Mouse (Mus musculus): ENCODE results near the gene Ppp6c. TPM values are rescaled to one million over a fixed set of nuclear protein-coding genes. Genes with fewer than 3 reads are reported as not detected.

Ppp6c gene
- polyA plus RNA-seq, 1 experiment from 2014 or later: 75.7 TPM

- Histone ChIP-seq H3K27me3 (no peaks in the 10 kb centered on the region), H3K27ac (replicated peaks) (no peak overlapping the region), H3K36me3 (peaks cover 17% of the 10 kb centered on the region; the same call in 1 of the 2 replicates), H3K4me3 (no peak overlapping the region), H3K4me1 (peaks cover 6% of the 10 kb centered on the region), H3K9me3 (no peaks in the 10 kb centered on the region), H3K4me2 (replicated peaks) (no peak overlapping the region), H3K9ac (replicated peaks) (no peak overlapping the region)
- no peak for ATAC-seq (replicated peaks)
- WGBS: 97% methylated on average over 2 of the region's 2 CpGs
Observed at GRCm38 (mm10) chr2:39194809-39195208, 31.4 kb downstream of the Ppp6c start.

GRCm38 (mm10) chr2:39190561-39191056 lies 35.6 kb downstream of the Ppp6c start, which contains the start of gene Scai:
Gene Scai (minus strand): TSS chr2:39190734.
- no peaks in the 10 kb centered on the region for H3K9me3 ChIP-seq
- H3K4me3 ChIP-seq: peak within 1 kb of the TSS; percentile 77
- peaks cover 5% of the 10 kb centered on the region; the same call in 1 of the 2 replicates for H3K36me3 ChIP-seq
- peak within 1 kb of the TSS; percentile 66 for H3K4me2 ChIP-seq (replicated peaks)
- peak within 1 kb of the TSS; percentile 98 for H3K27ac ChIP-seq (replicated peaks)
- under 1% methylated on average over 41 of the region's 41 CpGs for WGBS
- no peaks in the 10 kb centered on the region for H3K27me3 ChIP-seq
- peak; percentile 100 for ATAC-seq (replicated peaks)
- peaks cover 24% of the 10 kb centered on the region for H3K4me1 ChIP-seq
- H3K9ac ChIP-seq (replicated peaks): peak within 1 kb of the TSS; percentile 94

- no peaks in the 10 kb centered on the region for H3K27me3 ChIP-seq
- peak overlapping the region; percentile 66 for H3K4me2 ChIP-seq (replicated peaks)
- H3K27ac ChIP-seq (replicated peaks): peak overlapping the region; percentile 98
- H3K36me3 ChIP-seq: peaks cover 5% of the 10 kb centered on the region; the same call in 1 of the 2 replicates
- WGBS: 0% methylated on average over 39 of the region's 39 CpGs
- no peaks in the 10 kb centered on the region for H3K9me3 ChIP-seq
- H3K4me3 ChIP-seq: peak overlapping the region; percentile 77
- peak overlapping the region; percentile 94 for H3K9ac ChIP-seq (replicated peaks)
- ATAC-seq (replicated peaks): peak; percentile 90
- H3K4me1 ChIP-seq: peaks cover 24% of the 10 kb centered on the region
Observed at GRCm38 (mm10) chr2:39189961-39190560, 36.2 kb downstream of the Ppp6c start.

GRCm38 (mm10) chr2:39185942-39186341 lies 40.3 kb downstream of the Ppp6c start:
- Histone ChIP-seq H3K4me3 (no peak overlapping the region), H3K9me3 (no peaks in the 10 kb centered on the region), H3K27me3 (no peaks in the 10 kb centered on the region), H3K4me2 (replicated peaks) (no peak overlapping the region), H3K9ac (replicated peaks) (no peak overlapping the region), H3K4me1 (peaks cover 21% of the 10 kb centered on the region), H3K27ac (replicated peaks) (no peak overlapping the region), H3K36me3 (peaks cover 12% of the 10 kb centered on the region)
- 78% methylated on average over 3 of the region's 3 CpGs for WGBS
- no peak for ATAC-seq (replicated peaks)

- no peak overlapping the region for H3K4me3 ChIP-seq
- peaks cover 6% of the 10 kb centered on the region for H3K4me1 ChIP-seq
- H3K9me3 ChIP-seq: no peaks in the 10 kb centered on the region
- no peaks in the 10 kb centered on the region for H3K27me3 ChIP-seq
- H3K36me3 ChIP-seq: peaks cover 19% of the 10 kb centered on the region
- 96% methylated on average over 2 of the region's 2 CpGs for WGBS
- no peak overlapping the region for H3K9ac ChIP-seq (replicated peaks)
- ATAC-seq (replicated peaks): no peak
- H3K4me2 ChIP-seq (replicated peaks): no peak overlapping the region
- no peak overlapping the region for H3K27ac ChIP-seq (replicated peaks)
Observed at GRCm38 (mm10) chr2:39183587-39183986, 42.7 kb downstream of the Ppp6c start.

- no peak overlapping the region for H3K4me3 ChIP-seq
- H3K4me2 ChIP-seq (replicated peaks): no peak overlapping the region
- no peak overlapping the region for H3K27ac ChIP-seq (replicated peaks)
- H3K27me3 ChIP-seq: no peaks in the 10 kb centered on the region
- no peaks in the 10 kb centered on the region; the same call in 1 of the 2 replicates for H3K36me3 ChIP-seq
- H3K9ac ChIP-seq (replicated peaks): no peak overlapping the region
- H3K9me3 ChIP-seq: no peaks in the 10 kb centered on the region
- 93% methylated on average over 1 of the region's 1 CpGs for WGBS
- ATAC-seq (replicated peaks): no peak
- peaks cover 6% of the 10 kb centered on the region; the same call in 1 of the 2 replicates for H3K4me1 ChIP-seq
Observed at GRCm38 (mm10) chr2:39160996-39161395, 65.3 kb downstream of the Ppp6c start.

- no peaks in the 10 kb centered on the region; the same call in 1 of the 2 replicates for H3K36me3 ChIP-seq
- WGBS: 75% methylated on average over 1 of the region's 1 CpGs
- peaks cover 6% of the 10 kb centered on the region; the same call in 1 of the 2 replicates for H3K4me1 ChIP-seq
- H3K27me3 ChIP-seq: no peaks in the 10 kb centered on the region
- no peak for ATAC-seq (replicated peaks)
- H3K9ac ChIP-seq (replicated peaks): no peak overlapping the region
- H3K4me2 ChIP-seq (replicated peaks): no peak overlapping the region
- H3K9me3 ChIP-seq: no peaks in the 10 kb centered on the region
- no peak overlapping the region for H3K27ac ChIP-seq (replicated peaks)
- H3K4me3 ChIP-seq: no peak overlapping the region
Observed at GRCm38 (mm10) chr2:39157916-39158315, 68.3 kb downstream of the Ppp6c start.

- Histone ChIP-seq H3K9ac (replicated peaks) (no peak overlapping the region), H3K27me3 (no peaks in the 10 kb centered on the region), H3K27ac (replicated peaks) (no peak overlapping the region), H3K9me3 (no peaks in the 10 kb centered on the region), H3K4me3 (no peak overlapping the region), H3K36me3 (no peaks in the 10 kb centered on the region; the same call in 1 of the 2 replicates), H3K4me1 (peaks cover 6% of the 10 kb centered on the region; the same call in 1 of the 2 replicates), H3K4me2 (replicated peaks) (no peak overlapping the region)
- WGBS: 97% methylated on average over 1 of the region's 1 CpGs
- ATAC-seq (replicated peaks): no peak
Observed at GRCm38 (mm10) chr2:39156821-39157220, 69.4 kb downstream of the Ppp6c start.

GRCm38 (mm10) chr2:39150943-39151342 lies 75.3 kb downstream of the Ppp6c start:
- Histone ChIP-seq H3K27me3 (no peaks in the 10 kb centered on the region), H3K9ac (replicated peaks) (no peak overlapping the region), H3K4me3 (no peak overlapping the region), H3K9me3 (no peaks in the 10 kb centered on the region), H3K36me3 (no peaks in the 10 kb centered on the region), H3K4me1 (no peaks in the 10 kb centered on the region), H3K4me2 (replicated peaks) (no peak overlapping the region), H3K27ac (replicated peaks) (no peak overlapping the region)
- WGBS: 77% methylated on average over 2 of the region's 2 CpGs
- no peak for ATAC-seq (replicated peaks)

GRCm38 (mm10) chr2:39148075-39148474 lies 78.2 kb downstream of the Ppp6c start:
- Histone ChIP-seq H3K4me1 (no peaks in the 10 kb centered on the region), H3K27me3 (no peaks in the 10 kb centered on the region), H3K4me3 (no peak overlapping the region), H3K9ac (replicated peaks) (no peak overlapping the region), H3K36me3 (0 out of 2 replicates have a peak, but pooled peaks cover 2% of the 10 kb centered on the region), H3K4me2 (replicated peaks) (no peak overlapping the region), H3K27ac (replicated peaks) (no peak overlapping the region), H3K9me3 (no peaks in the 10 kb centered on the region)
- no peak for ATAC-seq (replicated peaks)
- 68% methylated on average over 2 of the region's 2 CpGs for WGBS

- ATAC-seq (replicated peaks): peak; percentile 58; the same call in 1 of the 2 replicates
- Histone ChIP-seq H3K4me2 (replicated peaks) (no peak overlapping the region), H3K27ac (replicated peaks) (no peak overlapping the region), H3K36me3 (0 out of 2 replicates have a peak, but pooled peaks cover 2% of the 10 kb centered on the region), H3K27me3 (no peaks in the 10 kb centered on the region), H3K4me1 (no peaks in the 10 kb centered on the region), H3K4me3 (no peak overlapping the region), H3K9me3 (no peaks in the 10 kb centered on the region), H3K9ac (replicated peaks) (no peak overlapping the region)
- WGBS: 85% methylated on average over 1 of the region's 1 CpGs
Observed at GRCm38 (mm10) chr2:39146469-39146868, 79.8 kb downstream of the Ppp6c start.

Data from forebrain, embryonic 15.5 days (tissue).